Mouse (Mus musculus) ES-E14 (cell line): ENCODE data around the gene Trio. TPM values are rescaled to one million over a fixed set of nuclear protein-coding genes. Genes with fewer than 3 reads are reported as not detected.
"Not testable (repeated sequence)": the region's sequence is repeated elsewhere in the genome, so short reads cannot be mapped to it uniquely, and the experiment has no call there.

Experiments
- DNase-seq: peaks from one replicate; pipeline ENCODE4 v3.0.0-alpha.2; 2013; ENCODE audit warnings: low read depth, low spot score
- H3K27ac ChIP-seq: 2 replicates; pipeline ENCODE4 v1.5.1; 2012; ENCODE audit warnings: low read depth, mild to moderate bottlenecking, low read length, moderate library complexity, mixed read lengths; ENCODE audit not compliant: poor library complexity, insufficient read depth, severe bottlenecking
- H3K36me3 ChIP-seq: 2 replicates; pipeline ENCODE4 v1.6.1; 2012; ENCODE audit warnings: mild to moderate bottlenecking, low read length, moderate library complexity, mixed read lengths; ENCODE audit not compliant: control insufficient read depth, poor library complexity, insufficient read depth, severe bottlenecking
- H3K4me1 ChIP-seq, 2 experiments: fragments of 150-350 bp in 1 of 2; sonication (generic) in 1 of 2; 2 replicates each; pipeline ENCODE4 v1.6.1; 2012; ENCODE audit warnings: low read length in 2 of 2, mild to moderate bottlenecking in 1 of 2, mixed read lengths in 1 of 2; ENCODE audit not compliant: control insufficient read depth in 2 of 2, insufficient read depth in 2 of 2, poor library complexity in 1 of 2
- H3K4me3 ChIP-seq, 2 experiments: fragments of 150-350 bp in 1 of 2; sonication (generic) in 1 of 2; 2 replicates each; pipeline ENCODE4 v1.5.1; 2012; ENCODE audit warnings: low read length in 2 of 2, low read depth in 1 of 2, mild to moderate bottlenecking in 1 of 2, mixed read lengths in 1 of 2; ENCODE audit not compliant: insufficient read depth in 1 of 2, poor library complexity in 1 of 2, severe bottlenecking in 1 of 2
- H3K9ac ChIP-seq: 2 replicates; pipeline ENCODE4 v1.6.1; 2012; ENCODE audit warnings: low read depth, mild to moderate bottlenecking, low read length, mixed read lengths; ENCODE audit not compliant: poor library complexity, insufficient read depth, severe bottlenecking
- H3K9me3 ChIP-seq: fragments of 150-350 bp; sonication (generic); 2 replicates; pipeline ENCODE4 v1.6.1; 2012; ENCODE audit warnings: low read depth, mild to moderate bottlenecking, low read length; ENCODE audit not compliant: control insufficient read depth, insufficient read depth
- CHD2 ChIP-seq: IDR thresholded peaks from 2 replicates; pipeline ENCODE4 v1.6.1; 2014; ENCODE audit warnings: mild to moderate bottlenecking, low read depth, low read length, inconsistent platforms
- HCFC1 ChIP-seq: IDR thresholded peaks from 2 replicates; pipeline ENCODE4 v1.6.1; 2012; ENCODE audit warnings: low read length, inconsistent platforms, borderline replicate concordance; ENCODE audit not compliant: insufficient read depth
- MAFK ChIP-seq: IDR thresholded peaks from 2 replicates; pipeline ENCODE4 v1.6.1; 2014; ENCODE audit warnings: mild to moderate bottlenecking, low read depth, low read length, inconsistent platforms; ENCODE audit not compliant: insufficient read depth
- ZC3H11A ChIP-seq: IDR thresholded peaks from 2 replicates; pipeline ENCODE4 v1.6.1; 2012; ENCODE audit warnings: low read depth, mild to moderate bottlenecking, inconsistent platforms, low read length, borderline replicate concordance
- ZNF384 ChIP-seq: IDR thresholded peaks from 2 replicates; pipeline ENCODE4 v1.6.1; 2012; ENCODE audit warnings: low read depth, low read length, inconsistent platforms
- in situ Hi-C, 2 experiments: fragments of 600-800 bp; cut with MboI; formaldehyde crosslinking; loops; one replicate each; pipeline ENCODE4 v1.15.1; 2025; ENCODE audit warnings: low sequenced_read_pairs in 2 of 2, inconsistent platforms in 1 of 2; ENCODE audit not compliant: unreplicated experiment in 2 of 2
- total RNA-seq: library from RNA; depleted of rRNA; stranded (reverse); fragments of 300-350 nt; gene quantifications from 2 replicates; pipeline ENCODE4 v1.2.3, GENCODE M21; 2012

The Trio gene
- total RNA-seq, 1 experiment, result 34.4 TPM

DNA sequence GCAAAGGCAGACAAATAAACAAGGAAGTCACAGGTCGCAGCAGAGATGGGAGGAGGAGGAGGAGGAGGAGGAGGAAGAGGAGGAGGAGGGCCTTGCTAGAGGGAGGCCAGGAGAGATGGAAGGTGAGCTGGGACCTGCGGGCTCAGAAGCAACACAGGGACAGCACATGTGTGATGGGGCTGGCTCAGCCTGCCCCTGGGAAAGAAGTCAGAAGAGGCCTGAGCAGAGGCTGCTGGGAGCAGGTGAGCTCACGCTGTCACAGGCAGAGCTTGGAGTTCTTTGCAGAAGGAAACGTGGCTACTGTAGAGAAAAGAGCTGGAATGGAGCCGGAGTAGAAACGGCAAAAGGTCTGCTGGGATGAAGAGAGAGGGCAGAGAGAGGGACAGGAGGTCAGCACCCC, 185.5 kb downstream of the Trio start:
- Histone ChIP-seq H3K36me3 (peaks cover 13% of the 10 kb centered on the region; the same call in 1 of the 2 replicates), H3K4me3 (no peak overlapping the region), H3K27ac (no peak overlapping the region), H3K9ac (no peak overlapping the region), H3K9me3 (no peaks in the 10 kb centered on the region), H3K4me1 (no peaks in the 10 kb centered on the region)
- in situ Hi-C loops, result no loop called here
- DNase-seq, result no peak
- TF ChIP-seq CHD2, result no peak
- TF ChIP-seq MAFK, result no peak
- TF ChIP-seq HCFC1, result no peak
- TF ChIP-seq ZC3H11A, result no peak
- TF ChIP-seq ZNF384, result no peak

- Histone ChIP-seq H3K27ac (no peak overlapping the region), H3K36me3 (peaks cover 8% of the 10 kb centered on the region; the same call in 1 of the 2 replicates), H3K9ac (no peak overlapping the region), H3K4me1 (no peaks in the 10 kb centered on the region), H3K4me3 (no peak overlapping the region), H3K9me3 (no peaks in the 10 kb centered on the region)
- TF ChIP-seq ZC3H11A, result no peak
- TF ChIP-seq HCFC1, result no peak
- in situ Hi-C loops, result no loop called here
- no peak for DNase-seq
Measured at GRCm38 (mm10) chr15:27831646-27832045, 194.0 kb downstream of the Trio start.

DNA sequence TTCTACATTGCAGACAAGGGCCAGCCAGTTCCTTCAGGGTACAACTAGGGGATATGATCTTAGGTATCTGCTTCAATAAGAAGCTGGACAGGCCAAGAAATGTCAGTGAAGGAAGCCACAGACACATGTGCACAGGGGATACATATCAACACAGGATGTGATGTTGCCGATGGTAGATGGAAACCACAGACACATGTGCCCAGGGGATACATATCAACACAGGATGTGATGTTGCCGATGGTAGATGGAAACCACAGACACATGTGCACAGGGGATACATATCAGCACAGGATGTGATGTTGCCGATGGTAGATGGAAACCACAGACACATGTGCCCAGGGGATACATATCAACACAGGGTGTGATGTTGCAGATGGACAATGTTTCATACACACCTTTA, 197.8 kb downstream of the Trio start:
- DNase-seq, H3K4me1 ChIP-seq, H3K4me3 ChIP-seq, H3K9ac ChIP-seq, H3K36me3 ChIP-seq, H3K9me3 ChIP-seq, H3K27ac ChIP-seq, in situ Hi-C loops: not testable (repeated sequence)

DNA sequence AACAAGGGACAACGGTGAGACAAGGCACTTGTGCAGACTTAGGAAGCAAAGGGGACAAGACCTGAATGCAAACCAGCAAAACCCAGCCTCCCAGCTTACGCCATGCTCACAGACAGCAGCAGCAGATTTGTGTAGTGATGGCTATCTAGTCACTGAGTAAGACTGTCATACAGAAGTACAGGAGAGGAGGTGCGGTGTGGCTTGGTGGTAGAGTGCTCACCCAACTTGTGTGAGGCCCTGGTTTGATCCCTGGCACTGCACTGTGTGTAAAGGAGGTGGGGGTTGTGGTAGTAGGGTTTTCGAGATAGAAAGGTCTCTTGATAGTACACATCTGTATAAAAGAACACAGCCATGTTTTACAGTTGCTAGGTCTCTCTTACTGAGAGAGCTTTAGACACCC, 198.8 kb downstream of the Trio start:
- no peak for TF ChIP-seq ZC3H11A
- no peak for TF ChIP-seq MAFK
- no peak for TF ChIP-seq ZNF384
- no peak for TF ChIP-seq CHD2
- TF ChIP-seq HCFC1, result no peak
- H3K4me3 ChIP-seq, result no peak overlapping the region
- H3K36me3 ChIP-seq, result peaks cover 8% of the 10 kb centered on the region; the same call in 1 of the 2 replicates
- H3K4me1 ChIP-seq, result no peaks in the 10 kb centered on the region
- H3K9me3 ChIP-seq, result no peaks in the 10 kb centered on the region
- no peak for DNase-seq
- no peak overlapping the region for H3K27ac ChIP-seq
- H3K9ac ChIP-seq, result no peak overlapping the region
- in situ Hi-C loops, result no loop called here

DNA sequence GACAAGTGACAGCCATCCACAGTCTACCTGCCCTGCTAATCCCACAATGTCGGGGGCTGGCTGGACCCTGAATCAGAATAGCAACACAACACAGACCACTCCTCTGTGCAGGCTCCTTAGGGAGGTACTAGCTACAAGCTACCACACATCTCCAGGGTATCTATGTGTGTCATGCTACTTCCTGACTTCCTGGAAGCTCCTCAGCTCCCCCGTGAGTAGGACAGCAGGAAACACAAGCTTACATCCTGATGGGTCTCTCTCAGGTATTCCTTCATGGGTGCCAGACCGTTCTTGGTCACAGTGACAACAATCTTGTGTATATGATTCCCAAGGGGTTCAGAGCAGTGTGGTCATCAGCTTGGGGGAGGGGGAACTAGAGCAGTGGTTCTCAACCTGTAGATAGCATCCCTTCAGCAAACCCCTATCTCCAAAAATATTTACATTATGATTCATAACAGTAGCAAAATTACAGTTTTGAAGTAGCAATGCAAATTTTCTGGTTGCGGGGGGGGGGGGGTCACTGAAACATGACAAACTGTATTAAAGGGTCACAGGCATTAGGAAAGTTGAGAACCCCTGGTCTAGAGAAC, 199.5 kb downstream of the Trio start:
- peaks cover 7% of the 10 kb centered on the region; the same call in 1 of the 2 replicates for H3K36me3 ChIP-seq
- DNase-seq, result no peak
- H3K9me3 ChIP-seq, result no peaks in the 10 kb centered on the region
- TF ChIP-seq MAFK (no peak), HCFC1 (no peak), CHD2 (no peak), ZC3H11A (no peak), ZNF384 (no peak)
- no peak overlapping the region for H3K4me3 ChIP-seq
- in situ Hi-C loops, result no loop called here
- H3K27ac ChIP-seq, result no peak overlapping the region
- no peak overlapping the region for H3K9ac ChIP-seq
- no peaks in the 10 kb centered on the region for H3K4me1 ChIP-seq
